Mouse (Mus musculus): ENCODE measurements around the gene F12.

- TF ChIP-seq CTCF (IDR thresholded peaks at IDR 0.05; ENCODE audit: low read depth), result no peak
- no peak for TF ChIP-seq EP300 (optimal IDR thresholded peaks at IDR 0.05)
These were observed 44.8 kb downstream of the F12 start for GRCm38 (mm10) chr13:55381790-55382189.
